Mouse (Mus musculus) kidney, embryonic 15.5 days (tissue): ENCODE measurements around the gene Galnt2. TPM values are rescaled to one million over a fixed set of nuclear protein-coding genes. Genes with fewer than 3 reads are reported as not detected.

ENCODE experiments used
- ATAC-seq: fragments of 200-750 bp; cut with Nextera tagmentation; replicated peaks from 2 replicates; pipeline ENCODE4 v1.8.0; 2017; ENCODE audit warnings: moderate TSS enrichment; ENCODE audit not compliant: low FRiP score
- H3K27ac ChIP-seq: fragments of 300-500 bp; sonication (generic); 2 replicates; pipeline ENCODE4 v1.5.1; 2015; ENCODE audit warnings: mild to moderate bottlenecking, inconsistent platforms
- H3K27me3 ChIP-seq: fragments of 300-500 bp; sonication (generic); 2 replicates; pipeline ENCODE4 v1.6.1; 2015; ENCODE audit warnings: inconsistent platforms
- H3K36me3 ChIP-seq: fragments of 300-500 bp; sonication (generic); 2 replicates; pipeline ENCODE4 v1.6.1; 2015; ENCODE audit warnings: inconsistent platforms
- H3K4me1 ChIP-seq: fragments of 300-500 bp; sonication (generic); 2 replicates; pipeline ENCODE4 v1.6.1; 2015; ENCODE audit warnings: inconsistent platforms
- H3K4me2 ChIP-seq: fragments of 300-500 bp; sonication (generic); 2 replicates; pipeline ENCODE4 v1.6.1; 2015; ENCODE audit warnings: moderate library complexity, mild to moderate bottlenecking, inconsistent platforms
- H3K4me3 ChIP-seq: fragments of 300-500 bp; sonication (generic); replicated peaks from 2 replicates; pipeline ENCODE4 v1.5.1; 2015; ENCODE audit warnings: mild to moderate bottlenecking, inconsistent platforms
- H3K9ac ChIP-seq: fragments of 300-500 bp; sonication (generic); 2 replicates; pipeline ENCODE4 v1.6.1; 2015; ENCODE audit warnings: mild to moderate bottlenecking, inconsistent platforms
- H3K9me3 ChIP-seq: fragments of 300-500 bp; sonication (generic); replicated peaks from 2 replicates; pipeline ENCODE4 v1.6.1; 2016; ENCODE audit warnings: inconsistent platforms
- WGBS: fragments of 180-500 bp; shearing (Covaris S2); methylation state at CpG from one replicate; pipeline ENCODE4 v1.1.7; 2015; ENCODE audit warnings: mixed read lengths; 5-methylcytosine and 5-hydroxymethylcytosine counted together
- polyA plus RNA-seq: library from polyadenylated mRNA; unstranded; fragments of >200 nt; fragmentation: Nextera tagmentation; extraction: Ambion mirVana; gene quantifications from 2 replicates; pipeline ENCODE4 v1.2.1, GENCODE M21; 2015

Galnt2 gene
- polyA plus RNA-seq, 1 experiment from 2014 or later = 47.6 TPM

DNA sequence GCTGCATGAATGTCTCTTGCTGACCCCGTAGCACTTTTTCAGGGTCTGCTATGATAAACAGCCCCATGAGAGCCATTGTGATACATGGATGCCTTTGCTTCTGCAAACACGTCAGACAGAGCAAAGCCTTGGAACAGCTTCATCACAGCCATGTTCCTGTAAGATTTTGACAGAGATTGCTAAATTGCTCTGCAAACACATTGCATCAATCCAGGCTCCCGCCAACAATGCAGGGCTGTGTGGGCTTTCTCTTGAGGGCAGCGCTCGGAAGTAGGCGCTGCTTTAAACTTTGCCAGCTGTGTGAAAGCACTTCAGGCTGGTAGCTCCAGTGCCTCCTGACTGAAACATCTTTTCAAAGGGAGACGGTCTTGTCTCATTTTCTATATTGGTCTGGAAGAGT lies 30.8 kb upstream of the Galnt2 start:
- no peak overlapping the region for H3K9ac ChIP-seq
- H3K27ac ChIP-seq = no peak overlapping the region
- 46% methylated on average over 7 of the region's 7 CpGs for WGBS
- peaks cover 24% of the 10 kb centered on the region for H3K4me1 ChIP-seq
- no peaks in the 10 kb centered on the region for H3K9me3 ChIP-seq
- H3K4me2 ChIP-seq = no peak overlapping the region
- H3K36me3 ChIP-seq = no peaks in the 10 kb centered on the region
- no peak overlapping the region for H3K4me3 ChIP-seq
- ATAC-seq = no peak
- no peaks in the 10 kb centered on the region for H3K27me3 ChIP-seq

DNA sequence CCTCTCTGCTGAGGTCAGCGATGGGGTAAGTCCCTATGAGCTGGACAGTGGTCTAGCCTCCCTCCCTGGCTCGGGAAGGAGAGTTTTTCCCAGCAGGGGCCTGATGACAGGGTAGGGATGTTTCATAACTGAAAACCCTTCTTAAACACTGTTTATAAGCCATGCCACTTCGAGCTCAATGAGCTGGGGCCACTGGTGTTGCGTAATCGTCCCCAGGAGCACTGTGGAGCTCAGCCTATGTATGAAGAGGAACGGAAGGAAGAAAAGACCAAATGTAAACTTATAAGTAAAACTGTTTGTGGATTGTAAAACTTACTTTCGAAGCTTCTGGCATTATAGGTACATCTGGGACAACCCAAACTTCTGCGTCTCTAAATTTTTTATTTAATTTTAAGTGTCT lies 29.5 kb upstream of the Galnt2 start:
- no peak overlapping the region for H3K9ac ChIP-seq
- no peak for ATAC-seq
- H3K27me3 ChIP-seq = no peaks in the 10 kb centered on the region
- H3K4me1 ChIP-seq = peaks cover 13% of the 10 kb centered on the region
- H3K9me3 ChIP-seq = no peaks in the 10 kb centered on the region
- no peak overlapping the region for H3K4me2 ChIP-seq
- no peaks in the 10 kb centered on the region for H3K36me3 ChIP-seq
- H3K4me3 ChIP-seq = no peak overlapping the region
- H3K27ac ChIP-seq = no peak overlapping the region
- WGBS = 87% methylated on average over 8 of the region's 8 CpGs

DNA sequence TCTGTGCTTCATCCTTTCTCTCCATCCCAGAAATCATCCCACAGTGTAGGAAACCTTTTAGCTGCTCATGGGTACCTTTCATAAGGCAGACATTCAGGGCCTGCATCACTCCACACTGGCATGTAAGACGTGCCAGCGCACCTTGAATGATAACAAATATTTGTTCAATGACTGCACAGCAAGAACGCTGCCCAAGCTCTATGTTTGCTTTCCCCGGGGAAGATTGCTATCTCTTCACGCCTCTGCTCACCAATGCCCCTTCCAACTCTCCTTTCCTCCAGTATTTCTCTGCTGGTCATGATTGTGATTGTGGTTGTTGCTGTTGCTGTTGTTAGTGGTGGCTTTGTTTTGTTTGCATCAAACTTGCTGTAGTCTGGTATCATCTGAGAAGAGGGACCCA lies 28.3 kb upstream of the Galnt2 start:
- H3K27me3 ChIP-seq = no peaks in the 10 kb centered on the region
- H3K4me1 ChIP-seq = 0 out of 2 replicates have a peak, but pooled peaks cover 9% of the 10 kb centered on the region
- H3K36me3 ChIP-seq = no peaks in the 10 kb centered on the region
- ATAC-seq = no peak
- no peak overlapping the region for H3K4me2 ChIP-seq
- no peak overlapping the region for H3K9ac ChIP-seq
- H3K4me3 ChIP-seq = no peak overlapping the region
- peak overlapping the region; percentile 33; the same call in 1 of the 2 replicates for H3K27ac ChIP-seq
- WGBS = 66% methylated on average over 5 of the region's 5 CpGs
- H3K9me3 ChIP-seq = no peaks in the 10 kb centered on the region

DNA sequence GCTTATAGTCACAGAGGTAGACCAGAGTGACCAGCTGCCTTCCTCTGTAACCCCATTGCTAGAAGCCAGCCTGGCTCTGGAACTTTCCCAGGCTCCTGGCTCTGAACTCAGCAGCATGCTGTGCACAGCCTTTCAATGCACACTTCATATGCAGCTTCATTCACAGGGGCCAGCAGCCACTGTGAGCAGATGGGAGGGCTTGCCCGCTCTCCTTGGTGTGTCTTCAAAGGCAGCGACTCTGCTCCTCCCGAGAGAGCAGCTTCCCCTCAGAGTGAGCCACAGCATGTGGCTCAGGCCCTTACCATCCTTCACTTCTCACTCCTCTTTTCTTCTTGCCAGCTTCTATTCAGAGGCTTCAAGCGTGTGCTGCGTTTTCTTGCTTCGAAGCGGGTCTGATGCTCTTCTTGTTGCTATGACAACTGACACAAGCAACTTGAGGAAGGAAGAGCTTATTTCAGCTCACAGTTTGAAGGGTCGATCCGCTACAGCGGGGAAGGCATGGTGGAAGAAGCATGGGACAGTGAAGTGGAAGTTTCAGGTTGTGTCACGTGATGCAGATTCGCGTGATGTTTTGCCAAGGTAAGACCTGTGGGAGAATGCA lies 27.1 kb upstream of the Galnt2 start:
- no peak overlapping the region for H3K9ac ChIP-seq
- no peak overlapping the region for H3K4me2 ChIP-seq
- H3K9me3 ChIP-seq = no peaks in the 10 kb centered on the region
- H3K27ac ChIP-seq = peak overlapping the region; percentile 33; the same call in 1 of the 2 replicates
- no peak for ATAC-seq
- H3K4me1 ChIP-seq = 0 out of 2 replicates have a peak, but pooled peaks cover 9% of the 10 kb centered on the region
- WGBS = 87% methylated on average over 13 of the region's 13 CpGs
- H3K4me3 ChIP-seq = no peak overlapping the region
- H3K36me3 ChIP-seq = no peaks in the 10 kb centered on the region
- no peaks in the 10 kb centered on the region for H3K27me3 ChIP-seq

DNA sequence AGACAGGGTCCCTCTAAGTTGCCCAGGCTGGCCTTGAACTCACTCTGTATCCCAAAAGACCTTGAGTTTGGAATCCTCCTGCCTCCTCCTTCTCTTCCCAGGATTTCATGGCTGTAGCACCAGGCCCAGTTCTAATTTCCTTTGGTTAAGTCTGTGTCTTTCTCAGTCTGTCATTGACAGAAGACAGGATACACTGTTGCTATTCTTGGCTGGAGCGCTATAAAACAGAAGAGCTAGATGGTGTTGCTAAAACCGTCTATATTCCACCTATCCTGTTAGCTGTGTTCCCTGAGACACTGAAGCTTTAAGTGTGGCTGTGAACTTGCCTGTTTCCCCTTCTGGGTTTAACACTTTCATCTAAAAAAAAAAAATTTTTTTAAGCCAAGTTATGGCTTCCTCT lies 19.0 kb upstream of the Galnt2 start:
- Histone ChIP-seq H3K27ac (no peak overlapping the region), H3K4me1 (0 out of 2 replicates have a peak, but pooled peaks cover 4% of the 10 kb centered on the region), H3K36me3 (no peaks in the 10 kb centered on the region), H3K9me3 (no peaks in the 10 kb centered on the region), H3K4me2 (no peak overlapping the region), H3K4me3 (no peak overlapping the region), H3K9ac (no peak overlapping the region), H3K27me3 (no peaks in the 10 kb centered on the region)
- 61% methylated on average over 2 of the region's 2 CpGs for WGBS
- no peak for ATAC-seq

DNA sequence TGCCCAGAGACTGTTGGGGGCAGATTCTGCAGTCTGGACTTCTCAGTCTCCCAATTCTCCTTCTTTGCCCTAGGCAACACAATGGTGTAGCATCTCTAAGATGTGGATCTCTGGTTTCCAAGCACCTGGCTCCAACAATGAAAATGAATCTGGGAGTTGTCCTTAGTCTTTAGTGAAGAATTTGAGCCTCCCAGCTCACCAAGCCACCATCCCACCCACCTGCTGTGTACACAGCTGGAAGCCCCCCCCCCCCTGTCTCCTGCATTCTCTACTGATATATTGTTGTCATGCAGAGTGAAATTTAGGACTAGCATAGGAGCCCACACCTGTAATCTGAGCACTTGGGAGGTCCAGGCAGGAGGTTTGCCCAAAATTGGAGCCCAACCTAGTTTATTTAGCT lies 14.2 kb upstream of the Galnt2 start:
- Histone ChIP-seq H3K36me3 (no peaks in the 10 kb centered on the region), H3K4me1 (0 out of 2 replicates have a peak, but pooled peaks cover 4% of the 10 kb centered on the region), H3K27me3 (no peaks in the 10 kb centered on the region; the same call in 1 of the 2 replicates), H3K4me3 (no peak overlapping the region), H3K9ac (no peak overlapping the region), H3K27ac (no peak overlapping the region), H3K4me2 (no peak overlapping the region), H3K9me3 (no peaks in the 10 kb centered on the region)
- no peak for ATAC-seq

- no peak overlapping the region for H3K9ac ChIP-seq
- 67% methylated on average over 2 of the region's 2 CpGs for WGBS
These were observed 1.3 kb upstream of the Galnt2 start for GRCm38 (mm10) chr8:124229883-124230282.

GRCm38 (mm10) chr8:124230496-124231175 lies 555 bp upstream of the Galnt2 start:
- H3K4me2 ChIP-seq = peak overlapping the region; percentile 81
- 0 out of 2 replicates have a peak overlapping the region, but pooled peaks have one; percentile 71 for H3K9ac ChIP-seq
- H3K27me3 ChIP-seq = no peaks in the 10 kb centered on the region
- H3K4me1 ChIP-seq = peaks cover 29% of the 10 kb centered on the region
- ATAC-seq = peak; percentile 27; the same call in 1 of the 2 replicates
- H3K27ac ChIP-seq = no peak overlapping the region
- H3K4me3 ChIP-seq = peak overlapping the region; percentile 74
- no peaks in the 10 kb centered on the region for H3K36me3 ChIP-seq
- no peaks in the 10 kb centered on the region for H3K9me3 ChIP-seq
- 50% methylated on average over 8 of the region's 8 CpGs for WGBS

More at GRCm38 (mm10) chr8:124229883-124230282, 1.3 kb upstream of the Galnt2 start:
- ATAC-seq = no peak
- Histone ChIP-seq H3K4me1 (peaks cover 29% of the 10 kb centered on the region), H3K36me3 (no peaks in the 10 kb centered on the region), H3K4me2 (no peak overlapping the region), H3K4me3 (no peak overlapping the region), H3K9me3 (no peaks in the 10 kb centered on the region), H3K27me3 (no peaks in the 10 kb centered on the region), H3K27ac (no peak overlapping the region)

- WGBS = under 1% methylated on average over 83 of the region's 83 CpGs
- peaks cover 32% of the 10 kb centered on the region for H3K4me1 ChIP-seq
- peak overlapping the region; percentile 71; the same call in 1 of the 2 replicates for H3K27ac ChIP-seq
- H3K27me3 ChIP-seq = no peaks in the 10 kb centered on the region
- peak overlapping the region; percentile 71 for H3K9ac ChIP-seq
- H3K4me3 ChIP-seq = peak overlapping the region; percentile 74
- peak overlapping the region; percentile 81 for H3K4me2 ChIP-seq
- peak; percentile 82 for ATAC-seq
- H3K9me3 ChIP-seq = no peaks in the 10 kb centered on the region
- no peaks in the 10 kb centered on the region for H3K36me3 ChIP-seq
These were observed 491 bp downstream of the Galnt2 start for GRCm38 (mm10) chr8:124231485-124232279.

- H3K36me3 ChIP-seq = no peaks in the 10 kb centered on the region
- no peaks in the 10 kb centered on the region for H3K9me3 ChIP-seq
- peak overlapping the region; percentile 71 for H3K9ac ChIP-seq
- peak overlapping the region; percentile 74 for H3K4me3 ChIP-seq
- ATAC-seq = no peak
- WGBS = 4% methylated on average over 18 of the region's 18 CpGs
- peaks cover 32% of the 10 kb centered on the region for H3K4me1 ChIP-seq
- peak overlapping the region; percentile 81 for H3K4me2 ChIP-seq
- H3K27ac ChIP-seq = no peak overlapping the region
- no peaks in the 10 kb centered on the region for H3K27me3 ChIP-seq
These were observed 1.0 kb downstream of the Galnt2 start for GRCm38 (mm10) chr8:124232280-124232600.

DNA sequence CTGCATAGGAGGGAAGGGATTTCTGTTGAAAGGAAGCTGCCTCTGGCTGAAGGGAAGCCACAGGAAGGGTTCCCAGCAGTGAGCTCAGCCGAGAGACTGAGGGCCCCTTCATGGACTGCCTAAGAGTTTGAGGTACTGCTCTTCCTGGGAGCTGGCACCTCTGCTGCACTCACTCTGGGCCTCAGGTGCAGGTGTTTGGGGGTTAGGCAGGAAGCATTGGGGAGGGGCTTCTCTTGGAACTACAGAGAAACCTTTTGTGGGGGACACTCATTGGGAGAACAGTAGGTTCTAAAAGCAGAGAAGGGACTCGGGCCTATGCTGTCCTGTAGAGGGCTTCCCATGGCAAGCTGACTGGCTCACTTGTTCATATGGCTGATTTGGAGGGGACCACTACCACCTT lies 3.3 kb downstream of the Galnt2 start:
- H3K27me3 ChIP-seq = no peaks in the 10 kb centered on the region
- H3K27ac ChIP-seq = no peak overlapping the region
- WGBS = 68% methylated on average over 2 of the region's 2 CpGs
- no peaks in the 10 kb centered on the region for H3K9me3 ChIP-seq
- H3K4me2 ChIP-seq = no peak overlapping the region
- H3K4me3 ChIP-seq = no peak overlapping the region
- no peak overlapping the region for H3K9ac ChIP-seq
- H3K4me1 ChIP-seq = peaks cover 36% of the 10 kb centered on the region
- H3K36me3 ChIP-seq = no peaks in the 10 kb centered on the region
- ATAC-seq = no peak

DNA sequence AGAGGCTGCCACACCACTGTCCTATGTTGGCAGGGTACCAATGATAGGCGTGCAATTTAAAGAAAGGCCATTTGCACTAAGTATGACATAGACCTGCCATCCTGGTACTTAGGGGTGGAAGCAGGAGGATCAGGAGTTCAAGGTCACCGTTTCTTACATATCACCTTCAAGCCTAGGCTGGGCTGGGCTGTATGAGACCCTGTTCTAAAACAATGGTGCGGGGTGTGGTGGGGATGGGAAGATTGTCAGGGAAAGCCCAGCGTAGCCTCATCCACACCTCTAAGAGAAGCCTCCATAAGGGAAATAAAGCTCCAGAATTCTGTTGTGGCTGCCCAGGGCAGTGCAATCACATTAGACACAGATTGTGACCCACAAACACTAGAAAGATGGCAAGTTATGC lies 4.3 kb downstream of the Galnt2 start:
- Histone ChIP-seq H3K36me3 (no peaks in the 10 kb centered on the region), H3K9ac (no peak overlapping the region), H3K4me2 (no peak overlapping the region), H3K4me3 (no peak overlapping the region), H3K4me1 (peaks cover 46% of the 10 kb centered on the region), H3K27ac (no peak overlapping the region), H3K9me3 (no peaks in the 10 kb centered on the region), H3K27me3 (no peaks in the 10 kb centered on the region)
- no peak for ATAC-seq
- WGBS = 94% methylated on average over 4 of the region's 4 CpGs
